Mouse (Mus musculus) liver, postnatal 0 days (tissue): Measurements from ENCODE around the gene Scaper.

Experiments used
- CTCF ChIP-seq: sonication (generic); IDR thresholded peaks from 2 replicates; pipeline ENCODE4 v1.5.1; 2016; ENCODE audit warnings: antibody characterized with exemption, low read depth
- EP300 ChIP-seq: IDR thresholded peaks from 2 replicates; pipeline ENCODE4 v1.6.1; 2016; ENCODE audit warnings: antibody characterized with exemption, low read depth, mild to moderate bottlenecking

DNA sequence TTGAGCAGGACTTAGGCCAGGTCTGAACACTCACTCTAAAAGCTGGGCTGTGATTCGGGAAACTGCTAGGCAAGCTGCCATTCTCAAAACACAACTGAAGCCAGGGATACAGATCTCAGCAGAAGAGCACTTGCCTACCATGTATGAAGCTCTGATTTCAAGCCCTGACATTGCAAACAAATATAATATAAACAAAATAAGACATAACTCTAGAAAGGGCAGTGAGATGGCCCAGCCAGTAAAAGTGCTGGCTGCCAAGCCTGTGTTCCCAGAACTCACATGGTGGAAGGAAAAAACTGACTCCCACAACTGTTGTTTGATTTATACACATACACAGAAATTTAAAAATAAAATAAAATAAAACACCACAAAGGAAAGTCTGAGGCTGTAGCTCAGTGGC lies 366.8 kb downstream of the Scaper start:
- TF ChIP-seq CTCF (no peak), EP300 (no peak)
